Mouse (Mus musculus) thymus, postnatal 14 days (tissue): ENCODE results near the gene Atp12a.

Experiments
- DNase-seq: peaks from one replicate; pipeline ENCODE4 v3.0.0; 2021

Gene Atp12a

GRCm38 (mm10) chr14:56364711-56365237 lies at the start of gene Atp12a:
Gene Atp12a (plus strand): TSS chr14:56365068.
- no peak for DNase-seq

- no peak for DNase-seq
Measured at GRCm38 (mm10) chr14:56315519-56315918, 49.3 kb upstream of the Atp12a start.

- DNase-seq: no peak
Measured at GRCm38 (mm10) chr14:56316333-56316732, 48.5 kb upstream of the Atp12a start.

GRCm38 (mm10) chr14:56322982-56323381 lies 41.9 kb upstream of the Atp12a start:
- no peak for DNase-seq

- no peak for DNase-seq
Measured at GRCm38 (mm10) chr14:56325038-56325437, 39.8 kb upstream of the Atp12a start.

- DNase-seq: no peak
Measured at GRCm38 (mm10) chr14:56333700-56334099, 31.2 kb upstream of the Atp12a start.

GRCm38 (mm10) chr14:56334437-56334836 lies 30.4 kb upstream of the Atp12a start:
- no peak for DNase-seq

GRCm38 (mm10) chr14:56336032-56336431 lies 28.8 kb upstream of the Atp12a start:
- no peak for DNase-seq

GRCm38 (mm10) chr14:56337075-56337474 lies 27.8 kb upstream of the Atp12a start:
- no peak for DNase-seq

GRCm38 (mm10) chr14:56337696-56338095 lies 27.2 kb upstream of the Atp12a start:
- no peak for DNase-seq

GRCm38 (mm10) chr14:56338882-56339442 lies 25.9 kb upstream of the Atp12a start:
- no peak for DNase-seq

- no peak for DNase-seq
Measured at GRCm38 (mm10) chr14:56348704-56349103, 16.2 kb upstream of the Atp12a start.

GRCm38 (mm10) chr14:56349541-56349940 lies 15.3 kb upstream of the Atp12a start:
- DNase-seq: no peak

- peak; percentile 38 for DNase-seq
Measured at GRCm38 (mm10) chr14:56351959-56352660, 12.8 kb upstream of the Atp12a start.

- no peak for DNase-seq
Measured at GRCm38 (mm10) chr14:56354803-56355202, 10.1 kb upstream of the Atp12a start.

- DNase-seq: no peak
Measured at GRCm38 (mm10) chr14:56355396-56355795, 9.5 kb upstream of the Atp12a start.

- DNase-seq: no peak
Measured at GRCm38 (mm10) chr14:56356196-56356595, 8.7 kb upstream of the Atp12a start.

- DNase-seq: no peak
Measured at GRCm38 (mm10) chr14:56358422-56358821, 6.4 kb upstream of the Atp12a start.

GRCm38 (mm10) chr14:56359131-56359530 lies 5.7 kb upstream of the Atp12a start:
- DNase-seq: no peak

GRCm38 (mm10) chr14:56365292-56365691 lies 424 bp downstream of the Atp12a start:
- no peak for DNase-seq

GRCm38 (mm10) chr14:56366712-56367111 lies 1.8 kb downstream of the Atp12a start:
- DNase-seq: no peak

GRCm38 (mm10) chr14:56368834-56369233 lies 4.0 kb downstream of the Atp12a start:
- peak; percentile 48 for DNase-seq

GRCm38 (mm10) chr14:56375731-56376130 lies 10.9 kb downstream of the Atp12a start:
- peak; percentile 81 for DNase-seq

GRCm38 (mm10) chr14:56377745-56378144 lies 12.9 kb downstream of the Atp12a start:
- DNase-seq: no peak

GRCm38 (mm10) chr14:56379336-56379735 lies 14.5 kb downstream of the Atp12a start:
- no peak for DNase-seq
